ENCODE assay signal across 9 mouse cellular contexts in genomic region chr6:15793602-15794345, GRCm38 (mm10).
DNase-seq lines count a peak whose midpoint lies in the region; ATAC-seq lines count a peak whose summit lies in the region.
"Had no signal": no experiment of that assay in that cellular context is flagged by ENCODE, and none has a peak within 500 bp of the region (broad histone marks: within the 10 kb centered on the region; RNA-seq: fewer than 3 reads in every experiment).

No protein-coding gene starts in this region.

- H3K4me3 ChIP-seq in heart, embryonic 10.5 days, result no peak overlapping the region
- H3K4me3 ChIP-seq in forebrain, embryonic 13.5 days, result no peak overlapping the region
- H3K4me3 ChIP-seq in forebrain, embryonic 16.5 days (replicated peaks; ENCODE audit: low read length), result no peak overlapping the region
- H3K4me3 ChIP-seq: embryonic facial prominence, embryonic 12.5 days had no signal

- H3K4me2 ChIP-seq in forebrain, embryonic 13.5 days, result no peak overlapping the region
- H3K4me2 ChIP-seq in forebrain, embryonic 16.5 days (ENCODE audit: low read length), result no peak overlapping the region
- H3K4me2 ChIP-seq: embryonic facial prominence, embryonic 12.5 days had no signal

- no peaks in the 10 kb centered on the region for H3K27me3 ChIP-seq in heart, embryonic 10.5 days (ENCODE audit: insufficient read depth, poor library complexity, severe bottlenecking)
- H3K27me3 ChIP-seq in forebrain, embryonic 13.5 days, result no peaks in the 10 kb centered on the region
- no peaks in the 10 kb centered on the region for H3K27me3 ChIP-seq in forebrain, embryonic 16.5 days (replicated peaks; ENCODE audit: control insufficient read depth, insufficient read depth, low read length)
- H3K27me3 ChIP-seq: embryonic facial prominence, embryonic 12.5 days had no signal

- H3K27ac ChIP-seq in heart, embryonic 10.5 days, result no peak overlapping the region
- no peak overlapping the region for H3K27ac ChIP-seq in forebrain, embryonic 13.5 days
- H3K27ac ChIP-seq in forebrain, embryonic 16.5 days (ENCODE audit: low read length), result no peak overlapping the region

- H3K9ac ChIP-seq in forebrain, embryonic 13.5 days, result no peak overlapping the region
- H3K9ac ChIP-seq in forebrain, embryonic 16.5 days (replicated peaks; ENCODE audit: low read depth, low read length), result no peak overlapping the region
- H3K9ac ChIP-seq: embryonic facial prominence, embryonic 12.5 days had no signal

- ATAC-seq in forebrain, embryonic 13.5 days, result no peak
- no peak for ATAC-seq in forebrain, embryonic 16.5 days

- WGBS in heart, embryonic 10.5 days, result 74% methylated on average over 8 of the region's 8 CpGs
- WGBS in forebrain, embryonic 13.5 days, result 81% methylated on average over 8 of the region's 8 CpGs
- WGBS in forebrain, embryonic 16.5 days, result 72% methylated on average over 8 of the region's 8 CpGs

- peaks cover 12% of the 10 kb centered on the region for H3K4me1 ChIP-seq in heart, embryonic 10.5 days
- peaks cover 12% of the 10 kb centered on the region for H3K4me1 ChIP-seq in forebrain, embryonic 13.5 days
- peaks cover 7% of the 10 kb centered on the region for H3K4me1 ChIP-seq in forebrain, embryonic 16.5 days (replicated peaks; ENCODE audit: control insufficient read depth, insufficient read depth, low read length)
- H3K4me1 ChIP-seq: embryonic facial prominence, embryonic 12.5 days had no signal

- intact Hi-C loops in heart, postnatal 36 days (cut with DNase I), result loop anchor here (5.0 kb wide), 1 partner anchor 51 kb away; no protein-coding TSS in a partner anchor

- H3K36me3 ChIP-seq in heart, embryonic 10.5 days, result 0 out of 2 replicates have a peak, but pooled peaks cover 2% of the 10 kb centered on the region
- no peaks in the 10 kb centered on the region for H3K36me3 ChIP-seq in forebrain, embryonic 13.5 days (ENCODE audit: poor library complexity, severe bottlenecking)
- H3K36me3 ChIP-seq in forebrain, embryonic 16.5 days (ENCODE audit: control insufficient read depth, insufficient read depth), result no peaks in the 10 kb centered on the region
- H3K36me3 ChIP-seq: embryonic facial prominence, embryonic 12.5 days had no signal

- H3K9me3 ChIP-seq in heart, embryonic 10.5 days, result no peaks in the 10 kb centered on the region
- H3K9me3 ChIP-seq in forebrain, embryonic 13.5 days (replicated peaks), result no peaks in the 10 kb centered on the region
- no peaks in the 10 kb centered on the region for H3K9me3 ChIP-seq in forebrain, embryonic 16.5 days (ENCODE audit: control insufficient read depth, low read length)
- H3K9me3 ChIP-seq: embryonic facial prominence, embryonic 12.5 days had no signal

- peak; percentile 95 for DNase-seq in heart, adult 11 months
- DNase-seq in heart, embryonic 10.5 days (ENCODE audit: low spot score), result no peak
- peak; percentile 62 for DNase-seq in adrenal gland, postnatal 25 days
- peak; percentile 67 for DNase-seq in heart, postnatal 36 days
- peak; percentile 6 to 26 for DNase-seq in lung, postnatal 4 days
- DNase-seq in thymus, postnatal 14 days, result no peak

Comparison
In these comparisons a context has a peak if more than half of its experiments do, and no peak if none do; other contexts are left out.
1. DNase-seq: peak in heart, adult 11 months (single experiment), adrenal gland, postnatal 25 days (single experiment), heart, postnatal 36 days (2 of 2) and lung, postnatal 4 days (2 of 2); none in heart, embryonic 10.5 days (single experiment) and thymus, postnatal 14 days (single experiment).